Mouse (Mus musculus): ENCODE measurements at regions not wholly inside any gene's neighbourhood (a gene's known extent, or its start where the extent isn't known, plus 50 kb on each side); places are given as distances from the start of the nearest gene placed in this dataset.

GRCm38 (mm10) chr1:168056479-168056878, 367.4 kb downstream of the Lmx1a start:
- TF ChIP-seq EP300 (IDR thresholded peaks at IDR 0.05; ENCODE audit: low read depth) (no peak), CTCF (IDR thresholded peaks at IDR 0.05; ENCODE audit: low read depth) (no peak)
